8 mouse cellular contexts compared by ENCODE assay signal in genomic region chr3:37419458-37419991, GRCm38 (mm10). TPM values are rescaled to one million over a fixed set of nuclear protein-coding genes. Genes with fewer than 3 reads are reported as not detected.
DNase-seq lines count a peak whose midpoint lies in the region; ATAC-seq lines count a peak whose summit lies in the region.

Gene Spata5 (plus strand): TSS chr3:37419896.

- peak; percentile 98 to 99 for DNase-seq in adrenal gland, adult (ENCODE audit: inconsistent age in 2 of 2, low spot score in 1 of 2)
- peak; percentile 100 for DNase-seq in embryo, embryonic 10.5 days (ENCODE audit: low spot score)
- DNase-seq in gastrocnemius, postnatal 14 days = peak; percentile 99
- DNase-seq in left cerebral cortex, postnatal 10 days (ENCODE audit: extremely low spot score in 1 of 2, low spot score in 2 of 2) = peak; percentile 96 to 100
- peak; percentile 96 for DNase-seq in right cerebral cortex, postnatal 25 days
- DNase-seq in urinary bladder, postnatal 4 days (ENCODE audit: low spot score in 2 of 2) = peak; percentile 97

- ATAC-seq in inflammation-experienced regulatory T-cells, adult 6 months = peak; percentile 72
- peak; percentile 83 for ATAC-seq in megakaryocyte-erythroid progenitor cell, adult 5-6 weeks (replicated peaks; ENCODE audit: low FRiP score, low TSS enrichment, poor library complexity, severe bottlenecking)

- intact Hi-C loops in gastrocnemius, postnatal 14 days (cut with DNase I; ENCODE audit: low total_unique reads) = loop anchor here (5.0 kb wide), 1 partner anchor 97 kb away; no protein-coding TSS in a partner anchor
- intact Hi-C loops in left cerebral cortex, postnatal 10 days (cut with DNase I) = loop anchor here (5.0 kb wide), 1 partner anchor 107 kb away; the partner anchor contains the start of genes Bbs12 and Cetn4

RNA-seq across cellular contexts. Expression of gene Spata5, which starts in this region (rescaled TPM):
- 10 to 100 TPM; 10.9 to 12.9 TPM for total RNA-seq in gastrocnemius, postnatal 14 days (2021)
- polyA plus RNA-seq in inflammation-experienced regulatory T-cells, adult 6 months (2017; shearing (Covaris generic)) = 10 to 100 TPM; 21.3 to 27.3 (median 26.5) TPM
- 10 to 100 TPM; 17.8 to 24.8 TPM for total RNA-seq in left cerebral cortex, postnatal 10 days (2021)
- 47.9 and 66.4 TPM in 2 replicates for total RNA-seq in megakaryocyte-erythroid progenitor cell, adult 5-6 weeks (2014; fragmentation: Nextera tagmentation)
- 151 and 190 TPM in 2 replicates for total RNA-seq in megakaryocyte-erythroid progenitor cell, adult 5-6 weeks (2017)

Comparison
In these comparisons a context has a peak if more than half of its experiments do, and no peak if none do; other contexts are left out.
1. Peak in every context shown above with its lines: DNase-seq and ATAC-seq.